ENCODE assay signal across 12 mouse cellular contexts in genomic region chr5:63755092-63755761, GRCm38 (mm10). TPM values are rescaled to one million over a fixed set of nuclear protein-coding genes. Genes with fewer than 3 reads are reported as not detected.
A peak's percentile ranks its signal among the peaks of the same experiment; 100 is the strongest.
DNase-seq lines count a peak whose midpoint lies in the region; ATAC-seq and TF ChIP-seq lines count a peak whose summit lies in the region.
"Had no signal": no experiment of that assay in that cellular context is flagged by ENCODE, and none has a peak within 500 bp of the region (broad histone marks: within the 10 kb centered on the region; RNA-seq: fewer than 3 reads in every experiment).

No protein-coding gene starts in this region.

- no peaks in the 10 kb centered on the region for H3K36me3 ChIP-seq in liver, postnatal 0 days (replicated peaks; ENCODE audit: insufficient read depth, low read length)
- no peaks in the 10 kb centered on the region for H3K36me3 ChIP-seq in ES-E14 (ENCODE audit: control insufficient read depth, insufficient read depth, low read length, poor library complexity, severe bottlenecking)
- H3K36me3 ChIP-seq in thymus, adult 2 months (ENCODE audit: control insufficient read depth, insufficient read depth, low read length), result no peaks in the 10 kb centered on the region
- H3K36me3 ChIP-seq in forebrain, embryonic 12.5 days (replicated peaks), result no peaks in the 10 kb centered on the region
- H3K36me3 ChIP-seq: hindbrain, embryonic 12.5 days had no signal

- in situ Hi-C loops in ES-E14 (cut with MboI; ENCODE audit: low sequenced_read_pairs in 2 of 2, unreplicated experiment in 2 of 2), result loop anchor here (25.0 kb wide), 2 partner anchors 218 to 818 kb away; no protein-coding TSS in a partner anchor

- peak; percentile 65 for ATAC-seq in liver, postnatal 0 days
- peak; percentile 91 for ATAC-seq in granulocyte monocyte progenitor cell, adult 5-6 weeks (replicated peaks; ENCODE audit: poor library complexity, severe bottlenecking)
- peak; percentile 23; the same call in 1 of the 2 replicates for ATAC-seq in neutrophil, adult 5-6 weeks (ENCODE audit: extremely low read depth, insufficient number of reproducible peaks, low FRiP score, poor library complexity, severe bottlenecking)
- ATAC-seq in forebrain, embryonic 12.5 days (ENCODE audit: low FRiP score), result no peak

- WGBS in liver, postnatal 0 days (ENCODE audit: insufficient replicate concordance), result 49% methylated on average over 5 of the region's 5 CpGs
- WGBS in thymus, adult 2 months, result 82% methylated on average over 5 of the region's 5 CpGs
- 76% methylated on average over 5 of the region's 5 CpGs for WGBS in forebrain, embryonic 12.5 days

- TF ChIP-seq POLR2A in thymus, adult 2 months (IDR thresholded peaks at IDR 0.05; ENCODE audit: control insufficient read depth, extremely low read depth, insufficient read depth, low read length, poor library complexity), result no peak

- no peaks in the 10 kb centered on the region for H3K27me3 ChIP-seq in liver, postnatal 0 days (ENCODE audit: insufficient read depth, low read length)
- no peaks in the 10 kb centered on the region for H3K27me3 ChIP-seq in thymus, adult 2 months (ENCODE audit: control insufficient read depth, insufficient read depth, low read length)
- H3K27me3 ChIP-seq in forebrain, embryonic 12.5 days, result no peaks in the 10 kb centered on the region
- H3K27me3 ChIP-seq: hindbrain, embryonic 12.5 days had no signal

- no peak for DNase-seq in liver, postnatal 0 days
- DNase-seq in liver, result no peak
- DNase-seq in ES-E14 (ENCODE audit: low read depth, low spot score), result peak; percentile 25
- no peak for DNase-seq in urinary bladder, adult 18-20 months (ENCODE audit: low spot score in 2 of 2)
- DNase-seq in thymus, adult 2 months, result no peak
- DNase-seq: gastrocnemius, postnatal 10 days; left cerebral cortex, postnatal 4 days; lung, postnatal 4 days had no signal

- H3K9ac ChIP-seq in liver, postnatal 0 days (replicated peaks), result no peak overlapping the region
- H3K9ac ChIP-seq in ES-E14 (ENCODE audit: insufficient read depth, low read depth, low read length, poor library complexity, severe bottlenecking), result no peak overlapping the region
- H3K9ac ChIP-seq in forebrain, embryonic 12.5 days, result no peak overlapping the region
- H3K9ac ChIP-seq: hindbrain, embryonic 12.5 days had no signal

- no peak for TF ChIP-seq EP300 in liver, postnatal 0 days (IDR thresholded peaks at IDR 0.05; ENCODE audit: low read depth)

- H3K27ac ChIP-seq in liver, postnatal 0 days (ENCODE audit: low read depth), result no peak overlapping the region
- H3K27ac ChIP-seq in ES-E14 (ENCODE audit: insufficient read depth, low read depth, low read length, poor library complexity, severe bottlenecking), result no peak overlapping the region
- H3K27ac ChIP-seq in thymus, adult 2 months (ENCODE audit: control insufficient read depth, insufficient read depth, low read length), result no peak overlapping the region
- H3K27ac ChIP-seq in forebrain, embryonic 12.5 days, result no peak overlapping the region
- H3K27ac ChIP-seq: hindbrain, embryonic 12.5 days had no signal

- no peaks in the 10 kb centered on the region for H3K9me3 ChIP-seq in liver, postnatal 0 days (ENCODE audit: low read length)
- H3K9me3 ChIP-seq in ES-E14 (ENCODE audit: control insufficient read depth, insufficient read depth, low read depth, low read length), result no peaks in the 10 kb centered on the region
- no peaks in the 10 kb centered on the region for H3K9me3 ChIP-seq in forebrain, embryonic 12.5 days
- H3K9me3 ChIP-seq: hindbrain, embryonic 12.5 days had no signal

- TF ChIP-seq CTCF in liver, postnatal 0 days (IDR thresholded peaks at IDR 0.05; ENCODE audit: low read depth), result peak; percentile 29; the same call in 1 of the 2 replicates
- no peak for TF ChIP-seq CTCF in thymus, adult 2 months (IDR thresholded peaks at IDR 0.05; ENCODE audit: borderline replicate concordance, control insufficient read depth, extremely low read depth, insufficient read depth, low read length, poor library complexity)

- no peak overlapping the region for H3K4me2 ChIP-seq in liver, postnatal 0 days (ENCODE audit: low read depth, low read length)
- H3K4me2 ChIP-seq in forebrain, embryonic 12.5 days, result no peak overlapping the region
- H3K4me2 ChIP-seq: hindbrain, embryonic 12.5 days had no signal

- no peaks in the 10 kb centered on the region for H3K4me1 ChIP-seq in liver, postnatal 0 days (ENCODE audit: insufficient read depth)
- H3K4me1 ChIP-seq in ES-E14 (ENCODE audit: control insufficient read depth in 2 of 2, insufficient read depth in 2 of 2, low read length in 2 of 2, poor library complexity in 1 of 2), result no peaks in the 10 kb centered on the region
- no peaks in the 10 kb centered on the region for H3K4me1 ChIP-seq in thymus, adult 2 months (replicated peaks; ENCODE audit: control insufficient read depth, insufficient read depth, low read length)
- H3K4me1 ChIP-seq in forebrain, embryonic 12.5 days, result no peaks in the 10 kb centered on the region
- H3K4me1 ChIP-seq: hindbrain, embryonic 12.5 days had no signal

- H3K4me3 ChIP-seq in liver, postnatal 0 days (ENCODE audit: low read depth, low read length), result no peak overlapping the region
- H3K4me3 ChIP-seq in ES-E14 (ENCODE audit: insufficient read depth in 1 of 2, low read depth in 1 of 2, low read length in 2 of 2, poor library complexity in 1 of 2, severe bottlenecking in 1 of 2), result no peak overlapping the region
- H3K4me3 ChIP-seq in thymus, adult 2 months (ENCODE audit: control insufficient read depth, insufficient read depth, low read length), result no peak overlapping the region
- no peak overlapping the region for H3K4me3 ChIP-seq in forebrain, embryonic 12.5 days (replicated peaks)
- H3K4me3 ChIP-seq: hindbrain, embryonic 12.5 days had no signal

TF ChIP-seq in ES-E14, 5 proteins besides CTCF, POLR2A, EP300 and RAD21:
- no peak for TF ChIP-seq ZNF384 (IDR thresholded peaks at IDR 0.05; ENCODE audit: low read depth, low read length)
- no peak for TF ChIP-seq ZC3H11A (IDR thresholded peaks at IDR 0.05; ENCODE audit: borderline replicate concordance, low read depth, low read length)
- no peak for TF ChIP-seq CHD2 (IDR thresholded peaks at IDR 0.05; ENCODE audit: low read depth, low read length)
- TF ChIP-seq HCFC1 (IDR thresholded peaks at IDR 0.05; ENCODE audit: borderline replicate concordance, insufficient read depth, low read length), result no peak
- no peak for TF ChIP-seq MAFK (IDR thresholded peaks at IDR 0.05; ENCODE audit: insufficient read depth, low read depth, low read length)

RNA-seq across cellular contexts. Expression of gene 0610040J01Rik, which starts 56.9 kb away (rescaled TPM):
- polyA plus RNA-seq in liver, postnatal 0 days (2015; fragmentation: Nextera tagmentation; extraction: Ambion mirVana), result 26.8 and 31.7 TPM in 2 replicates
- 3.3 and 6.6 TPM in 2 replicates for total RNA-seq in ES-E14 (2012; rRNA removed)
- 7.8 and 13.1 TPM in 2 replicates for total RNA-seq in granulocyte monocyte progenitor cell, adult 5-6 weeks (2014; fragmentation: Nextera tagmentation)
- 4.7 and 5.6 TPM in 2 replicates for total RNA-seq in granulocyte monocyte progenitor cell, adult 5-6 weeks (2017)
- 2.8 and 3.9 TPM in 2 replicates for total RNA-seq in neutrophil, adult 5-6 weeks (2017)
- polyA plus RNA-seq in thymus, adult 2 months (2012; rRNA removed), result 1.2 and 1.8 TPM in 2 replicates
- 1.8 and 1.9 TPM in 2 replicates for polyA plus RNA-seq in forebrain, embryonic 12.5 days (2016; fragmentation: Nextera tagmentation; extraction: Ambion mirVana)
